Mouse (Mus musculus) liver, embryonic 14.5 days (tissue): ENCODE data around the gene Adssl1. TPM values are rescaled to one million over a fixed set of nuclear protein-coding genes. Genes with fewer than 3 reads are reported as not detected.

Experiments
- ATAC-seq: fragments of 200-750 bp; cut with Nextera tagmentation; 2 replicates; pipeline ENCODE4 v1.8.0; 2017; ENCODE audit warnings: moderate number of reproducible peaks, mild to moderate bottlenecking, moderate library complexity; ENCODE audit not compliant: insufficient read depth
- DNase-seq, 3 experiments: peaks; one replicate each; pipeline ENCODE4 v3.0.0-alpha.2; 2012 to 2013; ENCODE audit warnings: low read depth in 3 of 3, low spot score in 3 of 3
- H3K27ac ChIP-seq: fragments of 300-500 bp; sonication (generic); 2 replicates; pipeline ENCODE4 v1.5.1; 2014; ENCODE audit warnings: moderate library complexity, mild to moderate bottlenecking, control low read depth, inconsistent platforms
- H3K27me3 ChIP-seq: fragments of 300-500 bp; sonication (generic); 2 replicates; pipeline ENCODE4 v1.6.1; 2014; ENCODE audit warnings: mild to moderate bottlenecking, low read length, moderate library complexity; ENCODE audit not compliant: control insufficient read depth, insufficient read depth
- H3K36me3 ChIP-seq: fragments of 300-500 bp; sonication (generic); replicated peaks from 2 replicates; pipeline ENCODE4 v1.6.1; 2014; ENCODE audit warnings: low read depth; ENCODE audit not compliant: control insufficient read depth, insufficient read depth
- H3K4me1 ChIP-seq, 2 experiments: fragments of 200-500 bp in 1 of 2; fragments of 300-500 bp in 1 of 2; sonication (generic) in 1 of 2; replicated peaks; 2 replicates each; pipeline ENCODE4 v1.6.1; 2012 to 2014; ENCODE audit warnings: antibody characterized with exemption in 1 of 2, inconsistent platforms in 1 of 2, low read length in 1 of 2; ENCODE audit not compliant: control insufficient read depth in 2 of 2, insufficient read depth in 2 of 2
- H3K4me2 ChIP-seq: fragments of 300-500 bp; sonication (generic); 2 replicates; pipeline ENCODE4 v1.6.1; 2014; ENCODE audit warnings: low read depth, mild to moderate bottlenecking, control low read depth, moderate library complexity
- H3K4me3 ChIP-seq, 2 experiments: fragments of 200-500 bp in 1 of 2; fragments of 300-500 bp in 1 of 2; sonication (generic) in 1 of 2; 2 replicates each; pipeline ENCODE4 v1.5.1; 2012 to 2014; ENCODE audit warnings: low read depth in 2 of 2, low read length in 2 of 2, mild to moderate bottlenecking in 2 of 2, control low read depth in 1 of 2, inconsistent platforms in 1 of 2, moderate library complexity in 1 of 2; ENCODE audit not compliant: insufficient read depth in 1 of 2
- H3K9ac ChIP-seq: fragments of 300-500 bp; sonication (generic); replicated peaks from 2 replicates; pipeline ENCODE4 v1.6.1; 2014; ENCODE audit warnings: mild to moderate bottlenecking, control low read depth, moderate library complexity
- H3K9me3 ChIP-seq: fragments of 300-500 bp; sonication (generic); 2 replicates; pipeline ENCODE4 v1.6.1; 2016; ENCODE audit warnings: low read length, mixed read lengths; ENCODE audit not compliant: control insufficient read depth
- CTCF ChIP-seq: IDR thresholded peaks from 2 replicates; pipeline ENCODE4 v1.5.1; 2016; ENCODE audit warnings: antibody characterized with exemption, low read depth, control low read depth
- EP300 ChIP-seq: IDR thresholded peaks from 2 replicates; pipeline ENCODE4 v1.6.1; 2016; ENCODE audit warnings: antibody characterized with exemption, low read depth
- whole genome bisulfite sequencing: fragments of 180-500 bp; shearing (Covaris S2); extraction: QIAGEN DNeasy Blood & Tissue Kit; methylation state at CpG from one replicate; pipeline ENCODE4 v1.1.7; 2014; ENCODE audit not compliant: insufficient replicate concordance; 5-methylcytosine and 5-hydroxymethylcytosine counted together
- polyA plus RNA-seq, 2 experiments: library from polyadenylated mRNA; depleted of rRNA in 1 of 2; stranded (reverse) in 1 of 2; unstranded in 1 of 2; fragments of >200 nt; fragmentation: Nextera tagmentation in 1 of 2; extraction: Ambion mirVana in 1 of 2; gene quantifications; 2 replicates each; pipeline versions ENCODE4 v1.2.1 to v1.2.3; 2012 to 2014

Gene Adssl1
- polyA plus RNA-seq, 2 experiments: 5.4 to 8.5 TPM

DNA sequence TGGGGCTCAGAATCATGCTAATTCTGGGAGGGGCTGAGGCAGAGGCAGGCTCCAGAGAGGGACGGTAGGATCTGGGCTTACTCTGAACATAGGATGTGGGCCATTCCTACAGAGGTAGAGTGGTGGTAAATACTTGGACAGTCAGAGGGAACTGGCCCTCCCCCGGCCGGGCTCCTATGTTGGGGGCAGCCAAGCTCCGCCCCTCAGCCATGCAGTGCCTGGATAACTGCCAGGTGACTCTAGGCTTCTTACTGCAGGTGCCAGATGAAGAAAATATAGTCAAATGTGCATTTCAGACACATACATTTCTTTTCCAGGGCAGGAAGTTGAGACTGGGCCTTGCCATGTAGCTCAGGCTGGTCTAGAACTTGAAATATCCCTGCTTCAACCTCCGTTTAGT lies 57.2 kb downstream of the Adssl1 start:
- Histone ChIP-seq H3K9ac (no peak overlapping the region), H3K27ac (no peak overlapping the region), H3K4me1 (peaks cover 16 to 21% of the 10 kb centered on the region in 2 experiments), H3K4me2 (no peak overlapping the region), H3K36me3 (no peaks in the 10 kb centered on the region), H3K27me3 (peaks cover 46% of the 10 kb centered on the region), H3K9me3 (no peaks in the 10 kb centered on the region), H3K4me3 (no peak overlapping the region)
- DNase-seq (no peak), ATAC-seq (no peak)
- WGBS: 50% methylated on average over 5 of the region's 5 CpGs
- TF ChIP-seq EP300: no peak
- TF ChIP-seq CTCF: no peak

DNA sequence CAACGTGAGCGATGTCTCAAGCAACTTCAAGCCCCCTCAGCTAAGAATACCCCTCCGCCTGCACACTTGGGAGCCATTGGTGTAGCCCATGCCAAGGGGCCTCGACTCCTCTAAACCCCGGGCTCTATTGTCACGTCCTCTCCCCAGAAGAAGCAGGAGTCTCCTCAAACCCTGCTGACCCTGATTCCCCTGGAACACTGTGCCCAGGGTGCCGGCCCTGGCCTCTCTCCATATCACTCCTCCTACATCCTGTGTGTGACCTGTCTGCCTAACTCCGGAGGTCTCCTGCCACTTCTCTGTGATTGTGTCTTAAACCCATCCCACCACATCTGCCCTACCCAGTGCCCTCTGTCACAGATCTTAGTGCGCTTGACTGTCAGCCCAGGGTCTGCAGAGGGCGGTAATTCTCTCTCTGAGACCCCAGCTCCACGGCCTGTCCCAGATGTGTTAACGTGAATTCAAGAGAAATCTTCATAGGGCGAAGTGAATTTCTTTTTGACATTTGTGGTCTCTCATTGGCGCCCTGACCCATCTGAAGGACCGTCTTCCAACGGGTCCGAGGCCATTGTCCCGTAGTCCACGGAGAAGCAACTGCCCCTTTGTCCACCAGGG lies 58.2 kb downstream of the Adssl1 start:
- peak overlapping the region; percentile 52 to 61 for H3K4me3 ChIP-seq
- no peaks in the 10 kb centered on the region for H3K36me3 ChIP-seq
- peak overlapping the region; percentile 62 for H3K4me2 ChIP-seq
- no peak for DNase-seq
- whole genome bisulfite sequencing: 23% methylated on average over 19 of the region's 19 CpGs
- TF ChIP-seq CTCF: 0 out of 2 replicates have a peak, but pooled peaks have one; percentile 12
- no peak for TF ChIP-seq EP300
- H3K27ac ChIP-seq: no peak overlapping the region
- no peak overlapping the region for H3K9ac ChIP-seq
- peaks cover 10 to 14% of the 10 kb centered on the region in 2 experiments for H3K4me1 ChIP-seq
- no peak for ATAC-seq
- H3K27me3 ChIP-seq: peaks cover 46% of the 10 kb centered on the region
- no peaks in the 10 kb centered on the region for H3K9me3 ChIP-seq

DNA sequence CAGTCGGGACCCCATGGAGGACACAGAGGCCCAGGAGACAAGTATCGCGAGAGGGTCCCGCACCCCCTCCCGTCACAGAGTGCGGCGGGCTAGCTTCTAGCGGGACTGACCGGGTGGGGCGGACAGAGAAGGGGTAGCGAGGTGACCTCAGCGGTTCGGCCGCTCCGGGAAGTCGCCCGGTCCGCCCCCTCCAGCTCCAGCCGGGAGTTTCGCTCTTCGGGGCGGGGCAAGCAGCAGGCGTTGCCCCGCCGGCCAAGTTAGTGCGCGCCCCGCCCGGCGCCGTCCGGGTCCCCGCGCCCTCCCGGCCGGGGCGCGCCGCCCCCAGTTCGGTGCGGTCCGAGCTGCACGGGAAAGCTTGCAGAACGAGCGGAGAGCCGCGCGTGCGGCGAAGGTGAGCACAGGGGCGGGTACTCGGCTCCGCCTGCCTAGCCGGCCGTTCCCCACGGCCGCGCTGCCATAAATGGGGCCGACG lies 58.7 kb downstream of the Adssl1 start, which contains the start of gene Zbtb42:
Gene Zbtb42 (plus strand): TSS at position 274 of the 472 bp plus-strand sequence.
- 0% methylated on average over 58 of the region's 60 CpGs for WGBS
- DNase-seq (no peak), ATAC-seq (no peak)
- peak within 1 kb of the TSS; percentile 62 for H3K4me2 ChIP-seq
- no peak for TF ChIP-seq CTCF
- no peak for TF ChIP-seq EP300
- H3K27me3 ChIP-seq: peaks cover 46% of the 10 kb centered on the region
- no peak within 1 kb of the TSS for H3K27ac ChIP-seq
- H3K4me3 ChIP-seq: peak within 1 kb of the TSS; percentile 52 to 61
- no peaks in the 10 kb centered on the region for H3K9me3 ChIP-seq
- peaks cover 8 to 10% of the 10 kb centered on the region in 2 experiments for H3K4me1 ChIP-seq
- no peak within 1 kb of the TSS for H3K9ac ChIP-seq
- H3K36me3 ChIP-seq: no peaks in the 10 kb centered on the region

DNA sequence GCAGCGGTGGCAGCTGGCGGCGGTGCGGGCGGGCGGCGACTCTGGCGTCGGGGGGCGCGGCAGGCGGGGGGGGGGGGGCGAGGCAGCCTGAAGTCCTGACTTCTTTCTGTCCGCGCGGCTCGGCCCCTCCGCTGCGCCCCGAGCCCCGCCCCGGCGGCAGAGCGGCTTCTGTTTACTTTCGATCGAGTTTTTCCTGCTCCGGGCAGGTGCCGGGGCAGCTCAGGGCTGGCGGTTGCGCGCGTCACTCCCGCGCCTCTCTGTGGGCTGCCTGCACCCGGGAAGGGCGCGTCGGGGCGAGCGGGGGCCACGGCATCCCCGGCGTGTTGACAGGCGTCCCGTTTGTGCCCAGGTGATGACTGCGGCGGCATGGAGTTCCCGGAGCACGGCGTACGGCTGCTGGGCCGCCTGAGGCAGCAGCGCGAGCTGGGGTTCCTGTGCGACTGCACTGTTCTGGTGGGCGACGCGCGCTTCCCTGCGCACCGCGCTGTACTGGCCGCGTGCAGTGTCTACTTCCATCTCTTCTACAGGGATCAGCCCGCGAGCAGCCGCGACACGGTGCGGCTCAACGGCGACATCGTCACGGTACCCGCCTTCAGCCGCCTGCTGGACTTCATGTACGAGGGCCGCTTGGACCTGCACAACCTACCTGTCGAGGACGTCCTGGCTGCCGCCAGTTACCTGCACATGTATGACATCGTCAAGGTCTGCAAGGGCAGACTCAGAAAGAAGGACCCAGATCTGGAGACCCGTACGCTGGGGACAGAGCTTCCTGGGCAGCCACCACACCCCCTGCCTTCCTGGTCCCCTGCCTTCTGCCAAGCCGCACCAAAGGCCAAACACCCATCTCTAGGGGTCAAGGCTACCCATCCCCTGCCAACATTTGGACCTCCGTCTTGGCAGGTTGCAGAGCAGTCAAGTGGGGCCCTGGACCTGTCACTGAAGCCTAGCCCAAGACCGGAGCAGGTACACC lies 59.5 kb downstream of the Adssl1 start:
- Histone ChIP-seq H3K4me2 (peak overlapping the region; percentile 62), H3K27ac (no peak overlapping the region), H3K36me3 (no peaks in the 10 kb centered on the region), H3K27me3 (peaks cover 46% of the 10 kb centered on the region), H3K4me3 (peak overlapping the region; percentile 52 to 61), H3K4me1 (peaks cover 8 to 10% of the 10 kb centered on the region in 2 experiments), H3K9ac (no peak overlapping the region), H3K9me3 (no peaks in the 10 kb centered on the region)
- no peak for ATAC-seq
- 4% methylated on average over 86 of the region's 87 CpGs for WGBS
- TF ChIP-seq CTCF (no peak), EP300 (no peak)
- DNase-seq: no peak

DNA sequence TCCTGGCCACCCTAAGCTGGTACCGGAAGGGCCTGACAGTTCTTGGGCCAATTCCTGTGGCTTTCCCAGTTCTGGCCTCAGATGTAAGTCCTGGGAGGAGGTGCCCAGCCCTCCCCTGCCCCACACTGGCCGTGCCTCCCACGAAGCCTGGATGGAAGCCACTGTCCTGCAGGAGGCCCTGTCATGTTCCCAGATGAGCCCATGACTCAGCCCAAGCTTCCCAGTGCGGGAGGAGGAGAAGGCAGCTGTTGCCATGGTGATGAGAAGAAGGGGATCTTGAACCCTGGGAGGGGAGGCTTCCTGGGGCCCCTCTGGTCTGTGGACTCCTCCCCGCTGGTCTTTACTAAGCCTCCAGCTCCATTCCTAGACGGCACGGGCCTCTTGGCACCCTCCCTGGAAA lies 63.5 kb downstream of the Adssl1 start:
- Histone ChIP-seq H3K36me3 (no peaks in the 10 kb centered on the region), H3K4me2 (no peak overlapping the region), H3K4me1 (no peaks in the 10 kb centered on the region), H3K4me3 (no peak overlapping the region), H3K9ac (no peak overlapping the region), H3K27me3 (peaks cover 31% of the 10 kb centered on the region), H3K27ac (no peak overlapping the region), H3K9me3 (no peaks in the 10 kb centered on the region)
- TF ChIP-seq CTCF (no peak), EP300 (no peak)
- ATAC-seq (no peak), DNase-seq (no peak)
- 58% methylated on average over 7 of the region's 7 CpGs for WGBS
